Mouse (Mus musculus) hindbrain, embryonic 12.5 days (tissue): ENCODE data around the gene Agr3. TPM values are rescaled to one million over a fixed set of nuclear protein-coding genes. Genes with fewer than 3 reads are reported as not detected.

Experiments used
- ATAC-seq: fragments of 200-750 bp; cut with Nextera tagmentation; 2 replicates; pipeline ENCODE4 v1.8.0; 2017; ENCODE audit warnings: moderate TSS enrichment; ENCODE audit not compliant: low FRiP score
- H3K27ac ChIP-seq: fragments of 300-500 bp; sonication (generic); 2 replicates; pipeline ENCODE4 v1.5.1; 2016; ENCODE audit warnings: mild to moderate bottlenecking
- H3K27me3 ChIP-seq: fragments of 300-500 bp; sonication (generic); 2 replicates; pipeline ENCODE4 v1.6.1; 2016; ENCODE audit warnings: mild to moderate bottlenecking
- H3K36me3 ChIP-seq: fragments of 300-500 bp; sonication (generic); 2 replicates; pipeline ENCODE4 v1.6.1; 2016; ENCODE audit warnings: mild to moderate bottlenecking
- H3K4me1 ChIP-seq: fragments of 300-500 bp; sonication (generic); 2 replicates; pipeline ENCODE4 v1.6.1; 2016
- H3K4me2 ChIP-seq: fragments of 300-500 bp; sonication (generic); replicated peaks from 2 replicates; pipeline ENCODE4 v1.6.1; 2016; ENCODE audit warnings: mild to moderate bottlenecking
- H3K4me3 ChIP-seq: fragments of 300-500 bp; sonication (generic); 2 replicates; pipeline ENCODE4 v1.5.1; 2016; ENCODE audit warnings: mild to moderate bottlenecking
- H3K9ac ChIP-seq: fragments of 300-500 bp; sonication (generic); 2 replicates; pipeline ENCODE4 v1.6.1; 2016; ENCODE audit warnings: mild to moderate bottlenecking, moderate library complexity
- H3K9me3 ChIP-seq: fragments of 300-500 bp; sonication (generic); replicated peaks from 2 replicates; pipeline ENCODE4 v1.6.1; 2016; ENCODE audit warnings: mild to moderate bottlenecking
- WGBS: fragments of 180-500 bp; shearing (Covaris S2); methylation state at CpG from one replicate; pipeline ENCODE4 v1.1.7; 2016; 5-methylcytosine and 5-hydroxymethylcytosine counted together
- polyA plus RNA-seq: library from polyadenylated mRNA; unstranded; fragments of >200 nt; fragmentation: Nextera tagmentation; extraction: Ambion mirVana; gene quantifications from 2 replicates; pipeline ENCODE4 v1.2.1, GENCODE M21; 2016

Agr3 gene
- polyA plus RNA-seq, 1 experiment from 2014 or later = not detected

DNA sequence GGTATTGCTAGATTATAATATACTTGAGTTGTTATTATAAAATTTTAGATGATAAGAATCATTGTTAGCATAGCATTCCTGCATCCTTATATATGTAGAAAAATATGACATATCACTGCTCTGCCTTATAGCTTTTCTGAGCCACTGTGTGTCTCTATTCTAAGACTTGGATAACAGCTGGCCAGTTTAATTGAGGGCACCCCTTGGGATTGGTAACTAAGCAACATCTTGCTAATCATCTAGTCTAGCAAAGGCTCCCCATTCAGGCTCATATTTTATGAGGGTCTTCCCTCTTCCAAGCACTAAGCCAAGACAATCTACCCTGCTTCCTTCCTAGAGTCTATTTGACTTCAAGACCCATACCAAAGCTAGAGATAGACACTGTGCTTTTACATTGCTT, 68.7 kb downstream of the Agr3 start:
- peak; percentile 74 for ATAC-seq
- Histone ChIP-seq H3K27me3 (no peaks in the 10 kb centered on the region), H3K4me2 (no peak overlapping the region), H3K9me3 (no peaks in the 10 kb centered on the region), H3K36me3 (no peaks in the 10 kb centered on the region), H3K4me3 (no peak overlapping the region), H3K9ac (no peak overlapping the region), H3K27ac (peak overlapping the region; percentile 64; the same call in 1 of the 2 replicates), H3K4me1 (peaks cover 13% of the 10 kb centered on the region; the same call in 1 of the 2 replicates)

DNA sequence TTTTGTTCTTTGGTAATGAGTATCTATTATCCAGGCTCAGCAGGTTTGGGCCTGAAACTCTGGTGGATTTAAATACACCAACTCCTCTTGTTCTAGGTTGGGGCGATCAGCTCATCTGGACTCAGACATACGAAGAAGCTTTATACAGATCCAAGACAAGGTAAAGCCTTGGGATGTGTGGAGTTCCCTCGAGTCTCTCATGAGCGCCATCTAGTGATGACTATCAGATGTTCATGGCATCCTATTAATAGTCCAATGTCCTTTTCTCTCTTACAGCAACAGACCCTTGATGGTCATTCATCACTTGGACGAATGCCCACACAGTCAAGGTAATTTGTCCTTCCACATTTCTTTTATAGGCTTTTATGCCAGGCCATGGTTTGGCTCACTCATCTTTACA, 70.4 kb downstream of the Agr3 start:
- WGBS = 27% methylated on average over 5 of the region's 5 CpGs
- H3K9me3 ChIP-seq = no peaks in the 10 kb centered on the region
- H3K4me2 ChIP-seq = no peak overlapping the region
- peaks cover 13% of the 10 kb centered on the region; the same call in 1 of the 2 replicates for H3K4me1 ChIP-seq
- no peak overlapping the region for H3K4me3 ChIP-seq
- no peaks in the 10 kb centered on the region for H3K36me3 ChIP-seq
- ATAC-seq = 0 out of 2 replicates have a peak, but pooled peaks have one; percentile 20
- no peaks in the 10 kb centered on the region for H3K27me3 ChIP-seq
- H3K9ac ChIP-seq = no peak overlapping the region
- no peak overlapping the region for H3K27ac ChIP-seq

Other genes starting within 250 kb of the Agr3 start
- gene Agr2, start 67.3 kb downstream of the Agr3 start, polyA plus RNA-seq = 0.28 and 0.42 TPM in 2 replicates
- gene Tspan13, start 116.9 kb downstream of the Agr3 start, polyA plus RNA-seq = 257 TPM in 2 replicates
- 34.5 and 38.4 TPM in 2 replicates for gene Ankmy2, start 231.5 kb downstream of the Agr3 start, polyA plus RNA-seq
- gene Bzw2, start 232.5 kb downstream of the Agr3 start, polyA plus RNA-seq = 314 and 322 TPM in 2 replicates